Mouse (Mus musculus): ENCODE data around the gene Vrk1. TPM values are rescaled to one million over a fixed set of nuclear protein-coding genes. Genes with fewer than 3 reads are reported as not detected.
A peak's percentile ranks its signal among the peaks of the same experiment; 100 is the strongest.

Vrk1 gene
- polyA plus RNA-seq, 1 experiment from 2014 or later, result 30.6 TPM

DNA sequence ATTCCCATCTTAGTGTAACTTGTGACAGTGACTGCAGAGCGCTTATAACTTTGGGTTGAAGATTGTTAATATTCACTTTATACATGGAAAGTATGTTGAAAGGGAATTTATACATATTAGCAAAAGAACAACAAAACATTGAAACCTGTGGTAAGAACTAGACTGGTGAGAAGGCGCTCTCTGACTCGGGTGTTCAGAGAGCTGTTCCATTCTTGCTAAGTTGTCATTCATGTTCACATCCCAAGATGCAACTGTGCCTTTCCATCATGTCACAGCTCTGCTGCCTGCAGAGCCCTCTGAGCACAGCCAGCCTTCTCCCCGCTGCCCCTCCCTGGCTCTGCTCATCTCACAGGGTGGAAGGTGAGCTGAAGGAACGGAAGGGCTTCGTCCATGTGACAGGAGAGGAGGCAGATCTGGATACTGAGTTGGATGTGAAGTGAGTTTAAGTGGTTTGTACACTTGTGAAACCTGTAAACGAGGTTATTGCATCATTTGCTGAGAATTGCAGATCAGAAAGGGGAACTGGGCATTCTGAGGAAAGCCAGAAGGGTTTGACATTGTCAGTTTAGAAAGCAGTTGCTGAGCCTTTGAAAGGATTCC is 20.2 kb downstream of the Vrk1 start:
- no peak for ATAC-seq (ENCODE audit: low FRiP score, low read depth)
- no peak overlapping the region for H3K4me3 ChIP-seq

DNA sequence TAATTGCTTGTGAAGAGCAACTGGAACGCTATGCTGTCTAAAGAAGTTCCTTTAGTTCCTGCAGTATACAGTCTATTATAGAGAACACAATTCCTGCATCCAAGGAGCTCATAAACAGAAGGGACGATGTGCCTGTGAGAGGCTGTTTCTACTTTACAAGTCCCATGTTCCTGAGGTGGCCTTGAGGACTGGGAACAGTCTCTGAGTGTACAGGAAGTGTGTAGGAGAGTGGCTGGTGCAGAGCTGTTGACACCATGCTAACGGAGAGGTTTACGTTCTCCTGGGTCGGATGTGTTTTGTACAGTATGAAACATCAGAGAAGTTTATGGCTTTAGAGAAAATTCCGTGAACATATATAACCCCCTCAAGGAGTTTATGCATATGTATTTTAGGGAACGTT is 20.8 kb downstream of the Vrk1 start:
- ATAC-seq (ENCODE audit: low FRiP score, low read depth), result no peak
- H3K4me2 ChIP-seq, result no peak overlapping the region
- H3K27ac ChIP-seq (replicated peaks), result no peak overlapping the region
- H3K4me1 ChIP-seq (replicated peaks), result no peaks in the 10 kb centered on the region
- H3K9ac ChIP-seq, result no peak overlapping the region
- no peaks in the 10 kb centered on the region for H3K27me3 ChIP-seq
- H3K9me3 ChIP-seq, result no peaks in the 10 kb centered on the region
- H3K4me3 ChIP-seq, result no peak overlapping the region
- H3K36me3 ChIP-seq, result no peaks in the 10 kb centered on the region
- 93% methylated on average over 7 of the region's 7 CpGs for WGBS

More for the DNA sequence above, 20.2 kb downstream of the Vrk1 start:
- 82% methylated on average over 7 of the region's 7 CpGs for WGBS
- no peak overlapping the region for H3K4me2 ChIP-seq
- no peaks in the 10 kb centered on the region for H3K9me3 ChIP-seq
- no peaks in the 10 kb centered on the region for H3K36me3 ChIP-seq
- H3K4me1 ChIP-seq (replicated peaks), result no peaks in the 10 kb centered on the region
- H3K27me3 ChIP-seq, result no peaks in the 10 kb centered on the region
- H3K27ac ChIP-seq (replicated peaks), result no peak overlapping the region
- no peak overlapping the region for H3K9ac ChIP-seq

DNA sequence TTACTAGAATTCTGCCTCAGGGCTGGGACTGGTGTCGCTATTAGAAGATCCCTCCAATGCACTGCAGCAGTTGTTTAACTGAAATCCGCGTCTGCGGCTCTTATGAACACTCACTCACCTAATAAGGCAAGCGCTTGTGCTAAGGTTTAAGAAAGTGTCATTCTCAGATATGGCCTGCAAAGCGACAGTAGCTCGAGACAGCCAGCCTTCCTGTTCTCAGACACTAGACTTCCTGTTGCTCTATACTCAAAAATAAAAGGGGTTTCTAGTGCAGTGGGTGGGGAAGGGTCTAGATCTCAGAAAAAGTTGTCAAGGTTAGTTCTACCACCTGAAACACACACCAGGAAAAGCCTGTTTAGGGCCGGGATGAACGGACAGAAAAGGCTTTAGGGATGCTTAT is 21.9 kb downstream of the Vrk1 start:
- WGBS, result 83% methylated on average over 9 of the region's 9 CpGs
- H3K9ac ChIP-seq, result no peak overlapping the region
- H3K9me3 ChIP-seq, result no peaks in the 10 kb centered on the region
- ATAC-seq (ENCODE audit: low FRiP score, low read depth), result no peak
- H3K4me2 ChIP-seq, result no peak overlapping the region
- H3K4me1 ChIP-seq (replicated peaks), result no peaks in the 10 kb centered on the region
- H3K27me3 ChIP-seq, result no peaks in the 10 kb centered on the region
- no peak overlapping the region for H3K4me3 ChIP-seq
- H3K36me3 ChIP-seq, result no peaks in the 10 kb centered on the region
- no peak overlapping the region for H3K27ac ChIP-seq (replicated peaks)

DNA sequence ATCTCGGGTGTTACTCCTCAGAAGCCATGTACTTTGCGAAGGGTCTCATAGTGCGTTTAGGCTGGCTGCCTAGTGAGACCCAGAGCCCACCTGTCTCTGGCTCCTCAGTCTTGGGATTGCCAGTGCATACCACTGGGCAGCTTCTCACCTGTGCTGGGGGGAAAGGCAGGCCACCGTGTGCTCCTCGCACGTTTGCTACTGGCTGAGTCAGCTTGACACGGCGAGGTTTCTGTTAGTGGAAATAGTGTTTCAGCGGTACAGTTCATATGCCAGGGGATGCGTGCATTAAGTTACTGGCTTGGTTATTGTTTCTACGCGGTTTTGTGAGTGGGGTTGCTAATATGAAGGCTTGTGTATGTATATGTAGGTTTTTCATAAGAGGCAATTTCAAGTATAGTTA is 22.3 kb downstream of the Vrk1 start:
- no peaks in the 10 kb centered on the region for H3K36me3 ChIP-seq
- H3K27ac ChIP-seq (replicated peaks), result no peak overlapping the region
- no peaks in the 10 kb centered on the region for H3K27me3 ChIP-seq
- no peak overlapping the region for H3K9ac ChIP-seq
- H3K9me3 ChIP-seq, result no peaks in the 10 kb centered on the region
- whole genome bisulfite sequencing, result 95% methylated on average over 12 of the region's 12 CpGs
- H3K4me3 ChIP-seq, result no peak overlapping the region
- no peaks in the 10 kb centered on the region for H3K4me1 ChIP-seq (replicated peaks)
- ATAC-seq (ENCODE audit: low FRiP score, low read depth), result no peak
- H3K4me2 ChIP-seq, result no peak overlapping the region

DNA sequence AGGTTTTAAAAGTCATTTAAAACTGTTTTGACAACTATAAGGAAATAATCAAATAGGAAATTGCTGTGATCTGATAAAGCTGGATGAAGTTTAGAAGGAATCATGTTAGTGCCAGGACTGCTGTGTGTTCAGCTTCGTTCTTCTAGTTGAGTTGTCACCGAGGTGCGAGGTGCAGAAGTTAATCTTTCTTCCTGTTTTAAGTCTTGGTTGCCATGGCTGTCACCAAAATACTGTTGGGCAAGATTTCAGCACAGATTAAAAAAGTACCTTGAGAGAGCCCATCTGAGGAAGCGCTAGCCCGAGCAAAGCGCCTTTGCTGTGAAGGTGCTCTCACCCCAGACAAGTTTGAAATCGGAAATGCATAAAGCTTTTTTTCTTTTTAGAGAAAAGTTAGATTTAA is 24.2 kb downstream of the Vrk1 start:
- Histone ChIP-seq H3K4me3 (no peak overlapping the region), H3K36me3 (no peaks in the 10 kb centered on the region), H3K9ac (no peak overlapping the region), H3K27ac (replicated peaks) (no peak overlapping the region), H3K9me3 (no peaks in the 10 kb centered on the region), H3K4me1 (replicated peaks) (no peaks in the 10 kb centered on the region), H3K27me3 (no peaks in the 10 kb centered on the region), H3K4me2 (no peak overlapping the region)
- 91% methylated on average over 7 of the region's 7 CpGs for WGBS
- ATAC-seq (ENCODE audit: low FRiP score, low read depth), result no peak

DNA sequence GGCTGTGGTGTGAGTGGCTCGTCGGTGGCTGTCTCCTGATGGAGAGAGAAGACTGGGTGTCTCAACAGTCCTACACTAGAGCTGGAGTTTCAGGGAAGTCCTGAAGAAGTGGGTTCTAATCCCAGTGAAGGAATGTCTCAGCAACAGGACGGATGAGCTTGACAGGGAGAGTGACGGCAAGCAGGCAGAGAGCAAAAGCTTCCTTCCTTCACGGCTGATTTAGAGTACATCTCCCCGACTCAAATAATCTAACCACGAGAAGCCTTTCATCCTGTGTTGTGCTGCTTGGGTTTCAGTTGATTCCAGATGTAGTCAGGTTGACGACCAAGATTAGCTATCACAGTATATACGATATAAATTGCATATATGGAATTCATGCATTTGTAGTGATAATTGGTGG is 24.7 kb downstream of the Vrk1 start:
- Histone ChIP-seq H3K4me2 (no peak overlapping the region), H3K4me3 (no peak overlapping the region), H3K9me3 (no peaks in the 10 kb centered on the region), H3K27ac (replicated peaks) (no peak overlapping the region), H3K36me3 (no peaks in the 10 kb centered on the region), H3K9ac (no peak overlapping the region), H3K27me3 (no peaks in the 10 kb centered on the region), H3K4me1 (replicated peaks) (no peaks in the 10 kb centered on the region)
- 93% methylated on average over 9 of the region's 9 CpGs for WGBS
- ATAC-seq (ENCODE audit: low FRiP score, low read depth), result no peak

DNA sequence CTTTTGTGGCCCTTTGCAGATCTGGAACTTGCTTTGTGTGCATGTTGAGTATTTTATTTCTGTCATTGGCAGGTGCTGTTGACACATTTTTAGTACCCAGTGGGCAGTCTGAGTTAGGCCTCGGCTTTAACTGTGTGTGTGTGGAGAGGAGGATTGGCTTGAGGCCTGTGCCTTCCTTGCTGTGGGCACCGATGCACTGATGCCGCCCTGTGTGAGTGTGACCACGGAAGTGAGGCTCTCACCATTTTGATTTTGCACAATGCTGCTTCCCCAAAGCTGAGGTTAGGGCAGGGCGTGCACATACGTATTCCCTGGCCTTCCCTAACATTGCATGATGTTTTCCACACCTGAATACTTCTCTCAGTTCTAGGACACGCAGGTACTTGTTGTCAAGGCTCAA is 30.2 kb downstream of the Vrk1 start:
- H3K4me2 ChIP-seq, result no peak overlapping the region
- no peak for ATAC-seq (ENCODE audit: low FRiP score, low read depth)
- H3K4me1 ChIP-seq (replicated peaks), result no peaks in the 10 kb centered on the region
- no peaks in the 10 kb centered on the region for H3K36me3 ChIP-seq
- no peaks in the 10 kb centered on the region for H3K27me3 ChIP-seq
- H3K4me3 ChIP-seq, result no peak overlapping the region
- 91% methylated on average over 7 of the region's 7 CpGs for WGBS
- no peak overlapping the region for H3K9ac ChIP-seq
- no peak overlapping the region for H3K27ac ChIP-seq (replicated peaks)
- H3K9me3 ChIP-seq, result no peaks in the 10 kb centered on the region

DNA sequence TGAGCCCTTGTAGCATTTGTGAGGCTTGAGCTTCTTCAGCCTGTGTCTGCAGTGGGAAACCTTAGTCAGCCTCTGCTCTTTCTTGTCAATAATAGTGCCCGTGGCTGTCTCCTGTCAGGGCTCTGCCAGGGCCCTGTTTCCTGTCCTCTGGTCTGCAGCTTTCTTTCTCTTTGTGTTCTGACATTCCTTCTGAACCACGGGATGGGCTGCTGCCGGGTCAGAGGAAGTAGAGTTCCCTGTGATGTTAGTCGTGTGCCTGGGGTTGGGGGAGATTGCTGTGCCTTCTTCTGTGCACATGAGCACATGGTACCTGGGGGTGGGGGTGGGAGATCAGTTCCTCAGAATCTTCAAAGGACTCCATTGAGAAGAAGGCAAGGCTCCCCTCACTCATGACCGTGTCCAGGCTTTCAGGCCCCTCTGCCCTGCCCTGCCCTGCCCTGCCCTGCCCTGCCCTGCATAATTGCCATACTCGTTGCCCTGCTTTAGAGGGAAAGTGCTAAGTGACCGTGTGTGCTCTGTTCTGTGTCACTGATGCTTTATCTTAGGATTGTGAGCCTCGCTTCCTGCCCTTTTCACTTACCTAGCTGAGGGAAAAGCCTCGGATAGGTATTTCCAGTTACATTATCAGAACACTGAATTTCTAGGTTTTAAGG is 36.2 kb downstream of the Vrk1 start:
- 47% methylated on average over 9 of the region's 9 CpGs for WGBS
- no peak overlapping the region for H3K4me3 ChIP-seq
- no peaks in the 10 kb centered on the region for H3K27me3 ChIP-seq
- ATAC-seq (ENCODE audit: low FRiP score, low read depth), result no peak
- no peaks in the 10 kb centered on the region for H3K9me3 ChIP-seq
- 0 out of 2 replicates have a peak, but pooled peaks cover 3% of the 10 kb centered on the region for H3K4me1 ChIP-seq (replicated peaks)
- no peak overlapping the region for H3K27ac ChIP-seq (replicated peaks)
- H3K4me2 ChIP-seq, result no peak overlapping the region
- H3K9ac ChIP-seq, result no peak overlapping the region
- H3K36me3 ChIP-seq, result no peaks in the 10 kb centered on the region

DNA sequence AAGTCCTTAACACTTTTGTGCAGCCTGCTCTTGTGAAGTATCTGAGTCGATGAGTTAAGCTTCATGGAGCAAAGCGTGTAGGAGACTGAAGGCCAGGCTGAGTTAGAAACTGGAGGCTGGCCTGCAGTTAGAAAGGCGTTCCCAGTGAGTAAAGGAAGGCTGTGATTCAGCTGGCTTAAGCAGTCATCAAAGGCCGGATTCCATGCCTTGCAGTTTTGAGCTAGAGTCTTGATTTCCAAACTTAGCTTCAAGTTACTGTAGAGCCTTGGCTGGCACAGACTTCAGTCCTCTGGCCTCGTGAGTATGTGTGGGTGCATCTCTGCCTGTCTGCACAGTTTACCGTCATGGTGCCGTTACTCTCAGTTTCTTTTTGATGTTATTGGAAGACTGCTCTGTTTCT is 42.2 kb downstream of the Vrk1 start:
- no peak for ATAC-seq (ENCODE audit: low FRiP score, low read depth)
- whole genome bisulfite sequencing, result 94% methylated on average over 7 of the region's 7 CpGs
- Histone ChIP-seq H3K9me3 (no peaks in the 10 kb centered on the region), H3K27me3 (no peaks in the 10 kb centered on the region), H3K4me2 (no peak overlapping the region), H3K4me3 (no peak overlapping the region), H3K36me3 (no peaks in the 10 kb centered on the region), H3K4me1 (replicated peaks) (no peaks in the 10 kb centered on the region), H3K27ac (replicated peaks) (no peak overlapping the region), H3K9ac (no peak overlapping the region)

DNA sequence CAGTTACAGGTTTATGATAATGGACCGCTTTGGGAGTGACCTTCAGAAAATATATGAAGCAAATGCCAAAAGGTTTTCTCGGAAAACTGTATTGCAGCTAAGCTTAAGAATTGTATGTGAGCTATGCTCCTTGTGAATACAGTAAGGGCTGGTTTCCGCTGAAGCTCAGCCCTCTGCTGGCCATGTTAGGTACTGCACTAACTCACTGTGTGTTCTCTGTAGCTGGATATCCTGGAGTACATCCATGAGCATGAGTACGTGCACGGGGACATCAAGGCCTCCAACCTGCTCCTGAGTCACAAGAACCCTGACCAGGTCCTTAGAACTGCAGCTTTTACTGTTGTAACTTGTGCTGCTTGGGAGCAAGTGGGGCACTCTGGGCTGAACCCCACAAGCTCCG is 45.8 kb downstream of the Vrk1 start:
- peak; percentile 63; the same call in 1 of the 2 replicates for ATAC-seq (ENCODE audit: low FRiP score, low read depth)
- Histone ChIP-seq H3K4me1 (replicated peaks) (peaks cover 5% of the 10 kb centered on the region; the same call in 1 of the 2 replicates), H3K9me3 (no peaks in the 10 kb centered on the region), H3K9ac (no peak overlapping the region), H3K4me3 (no peak overlapping the region), H3K36me3 (no peaks in the 10 kb centered on the region), H3K27ac (replicated peaks) (no peak overlapping the region), H3K27me3 (no peaks in the 10 kb centered on the region), H3K4me2 (no peak overlapping the region)
- 46% methylated on average over 6 of the region's 6 CpGs for WGBS

DNA sequence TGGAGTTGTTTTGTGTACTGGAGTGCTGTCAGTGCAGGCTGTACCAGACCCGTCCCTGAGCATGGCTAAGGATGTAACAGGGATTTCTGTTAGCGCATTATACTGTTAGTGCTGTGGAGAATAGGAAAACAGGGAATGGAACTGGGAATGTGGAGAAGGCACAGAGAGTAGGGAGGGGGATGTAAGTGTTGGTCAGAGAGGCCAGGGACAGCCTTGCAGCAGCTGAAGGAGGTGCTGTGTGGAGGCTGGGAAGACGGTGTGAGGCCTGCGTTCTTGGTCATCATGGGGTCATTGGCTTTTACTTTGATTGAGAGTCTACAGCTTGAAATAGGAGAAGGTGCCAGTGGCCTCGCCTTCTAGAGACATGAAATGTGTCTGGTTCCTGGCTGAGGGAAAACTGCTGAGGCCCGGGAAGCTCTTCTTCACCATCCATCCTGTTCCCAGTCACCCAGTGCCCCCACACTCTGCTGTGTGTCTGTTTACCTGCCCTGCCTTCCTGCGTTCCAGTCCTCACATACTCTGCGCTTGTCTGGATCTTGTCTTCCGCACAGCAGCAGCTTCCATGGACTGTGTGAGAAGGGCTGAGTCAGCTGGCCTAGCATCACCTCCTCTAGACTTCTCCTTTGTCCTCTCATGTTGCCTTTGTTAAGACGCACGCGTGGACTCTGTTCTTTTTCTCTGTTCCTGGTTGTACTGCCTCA is 50.0 kb downstream of the Vrk1 start:
- 65% methylated on average over 12 of the region's 12 CpGs for WGBS
- no peak for ATAC-seq (ENCODE audit: low FRiP score, low read depth)

DNA sequence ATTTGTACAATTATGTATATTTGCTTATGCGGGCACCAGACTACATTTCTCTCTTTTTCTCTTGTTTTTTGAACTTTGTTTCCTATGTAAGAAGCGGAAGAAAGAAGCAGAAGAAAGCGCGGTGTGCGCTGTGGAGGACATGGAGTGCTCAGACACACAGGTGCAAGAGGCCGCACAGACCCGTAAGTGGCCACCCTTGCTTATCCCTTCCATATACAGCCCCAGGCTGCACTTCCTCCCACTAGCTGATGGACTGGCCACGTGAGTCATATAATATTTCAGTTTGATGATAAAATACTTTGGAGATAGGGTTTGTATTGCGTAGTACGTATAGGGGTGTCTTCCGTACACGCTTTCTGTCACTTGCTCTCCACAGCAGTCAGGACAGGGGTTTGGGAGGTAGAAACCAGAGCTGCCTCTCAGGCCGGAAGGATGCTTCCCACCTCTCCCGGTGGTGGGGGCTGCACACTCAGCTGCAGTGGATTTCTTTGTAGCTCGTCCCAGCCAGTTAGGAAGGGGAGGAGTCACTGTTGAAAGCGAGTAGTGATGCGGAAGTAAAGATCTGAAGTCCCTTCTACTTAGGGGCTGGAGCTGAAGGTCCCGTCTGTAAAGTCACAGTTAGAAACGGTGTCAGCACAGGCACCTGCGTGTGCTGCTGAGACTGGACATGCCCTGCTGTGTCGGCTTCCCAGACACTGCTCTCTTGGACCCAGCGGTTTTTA is 60.6 kb downstream of the Vrk1 start:
- Histone ChIP-seq H3K9ac (no peak overlapping the region), H3K27ac (replicated peaks) (no peak overlapping the region), H3K27me3 (no peaks in the 10 kb centered on the region), H3K4me1 (replicated peaks) (peaks cover 20% of the 10 kb centered on the region), H3K4me3 (no peak overlapping the region), H3K36me3 (no peaks in the 10 kb centered on the region), H3K9me3 (no peaks in the 10 kb centered on the region), H3K4me2 (no peak overlapping the region)
- ATAC-seq (ENCODE audit: low FRiP score, low read depth), result no peak; the same call in 1 of the 2 replicates
- WGBS, result 56% methylated on average over 22 of the region's 22 CpGs

More for the DNA sequence above, 50.0 kb downstream of the Vrk1 start:
- H3K36me3 ChIP-seq, result no peaks in the 10 kb centered on the region
- no peak overlapping the region for H3K4me3 ChIP-seq
- no peak overlapping the region for H3K27ac ChIP-seq (replicated peaks)
- H3K9me3 ChIP-seq, result no peaks in the 10 kb centered on the region
- no peaks in the 10 kb centered on the region for H3K27me3 ChIP-seq
- H3K4me1 ChIP-seq (replicated peaks), result peaks cover 5% of the 10 kb centered on the region; the same call in 1 of the 2 replicates
- no peak overlapping the region for H3K4me2 ChIP-seq
- 0 out of 2 replicates have a peak overlapping the region, but pooled peaks have one; percentile 13 for H3K9ac ChIP-seq

All from hindbrain, embryonic 15.5 days (tissue).